Mouse (Mus musculus) fibroblast of lung, adult 2 months (primary cell): ENCODE results near the gene Fam219a.

Experiments used
- DNase-seq: peaks from one replicate; pipeline ENCODE4 v3.0.0-alpha.2; 2011; ENCODE audit warnings: low read depth

Gene Fam219a

GRCm38 (mm10) chr4:41470051-41470683 lies 99.2 kb downstream of the Fam219a start:
- DNase-seq: no peak

GRCm38 (mm10) chr4:41469199-41469598 lies 100.1 kb downstream of the Fam219a start:
- DNase-seq: no peak

GRCm38 (mm10) chr4:41468396-41469080 lies 100.8 kb downstream of the Fam219a start:
- DNase-seq: no peak
